Mouse (Mus musculus): ENCODE results near the gene Gng5. TPM values are rescaled to one million over a fixed set of nuclear protein-coding genes. Genes with fewer than 3 reads are reported as not detected.

Gene Gng5
- 904 and 989 TPM in 2 replicates for polyA plus RNA-seq (2015; fragmentation: Nextera tagmentation; extraction: Ambion mirVana)

GRCm38 (mm10) chr3:146499431-146500002 is at the start of gene Gng5, which contains the start of gene Spata1:
Gene Gng5 (plus strand): TSS chr3:146499807.
Gene Spata1 (minus strand): TSS chr3:146499753.

DNA sequence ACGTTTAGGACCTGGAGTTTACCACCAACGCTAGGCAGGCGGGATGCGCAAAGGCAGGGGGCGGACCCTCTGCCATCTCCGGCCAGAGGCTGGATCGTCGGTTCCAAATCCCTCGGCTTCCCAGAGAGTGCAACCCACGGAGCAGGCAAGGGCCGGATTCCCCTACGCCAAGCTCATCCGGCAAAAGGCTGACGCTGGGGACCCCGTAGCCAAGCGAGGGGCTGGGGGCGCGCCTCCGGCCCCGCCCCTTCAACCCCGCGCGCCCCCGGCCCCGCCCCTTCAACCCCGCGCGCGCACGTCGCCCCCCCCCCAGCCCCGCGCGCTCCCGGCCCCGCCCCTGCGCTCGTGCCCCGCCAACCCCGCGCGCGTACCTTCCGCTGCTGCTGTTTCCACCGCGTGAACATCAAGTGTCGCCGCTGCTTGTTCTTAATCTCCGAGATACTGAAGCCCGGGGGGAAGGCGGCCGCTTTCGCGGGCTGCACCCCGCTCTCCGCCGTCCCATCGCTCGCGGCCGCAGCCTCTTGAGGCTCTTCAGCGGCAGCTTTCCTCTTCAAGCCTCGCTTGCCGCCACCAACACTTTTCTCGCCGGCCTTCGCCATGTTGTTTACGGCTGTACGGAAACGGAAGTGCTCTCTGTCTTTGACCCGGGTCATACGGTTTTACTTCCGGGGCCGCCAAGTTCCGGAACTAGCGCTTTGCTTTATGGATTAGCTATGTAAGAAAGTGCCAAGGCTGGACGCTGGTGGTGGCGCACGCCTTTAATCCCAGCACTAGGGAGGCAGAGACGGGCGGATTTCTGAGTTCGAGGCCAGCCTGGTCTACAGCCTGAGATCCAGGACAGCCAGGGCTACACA is 21.4 kb downstream of the Gng5 start, which contains the start of gene Rpf1:
Gene Rpf1, minus strand, starts transcription at position 632 of the 854 bp plus-strand sequence.

Other genes with a start within 250 kb of the Gng5 start
- 13.5 and 14.6 TPM in 2 replicates for gene Ssx2ip, start 95.2 kb upstream of the Gng5 start, polyA plus RNA-seq (2015; fragmentation: Nextera tagmentation; extraction: Ambion mirVana)
- gene Ctbs, start 50.0 kb upstream of the Gng5 start, polyA plus RNA-seq (2015; fragmentation: Nextera tagmentation; extraction: Ambion mirVana): 8.8 and 9.6 TPM in 2 replicates
- gene Spata1, start 54 bp upstream of the Gng5 start, polyA plus RNA-seq (2015; fragmentation: Nextera tagmentation; extraction: Ambion mirVana): 2.3 and 3.5 TPM in 2 replicates
- gene Rpf1, start 21.6 kb downstream of the Gng5 start, polyA plus RNA-seq (2015; fragmentation: Nextera tagmentation; extraction: Ambion mirVana): 27.6 and 29.6 TPM in 2 replicates
- gene Uox, start 70.6 kb downstream of the Gng5 start, polyA plus RNA-seq (2015; fragmentation: Nextera tagmentation; extraction: Ambion mirVana): 0.12 TPM in 1 of 2 replicates, not detected in the other
- not detected in 2 replicates for gene Dnase2b, start 115.8 kb downstream of the Gng5 start, polyA plus RNA-seq (2015; fragmentation: Nextera tagmentation; extraction: Ambion mirVana)
- not detected in 2 replicates for gene 4930503B20Rik, start 151.5 kb downstream of the Gng5 start, polyA plus RNA-seq (2015; fragmentation: Nextera tagmentation; extraction: Ambion mirVana)
- gene Samd13, start 185.8 kb downstream of the Gng5 start, polyA plus RNA-seq (2015; fragmentation: Nextera tagmentation; extraction: Ambion mirVana): 0.79 and 1.4 TPM in 2 replicates

Measured in skeletal muscle tissue, postnatal 0 days (tissue).